23 mouse cellular contexts compared by ENCODE assay signal in genomic region chr11:120382509-120382908, GRCm38 (mm10). TPM values are rescaled to one million over a fixed set of nuclear protein-coding genes. Genes with fewer than 3 reads are reported as not detected.
A peak's percentile ranks its signal among the peaks of the same experiment; 100 is the strongest.
DNase-seq lines count a peak whose midpoint lies in the region; ATAC-seq lines count a peak whose summit lies in the region.
"Had no signal": no experiment of that assay in that cellular context is flagged by ENCODE, and none has a peak within 500 bp of the region (broad histone marks: within the 10 kb centered on the region; RNA-seq: fewer than 3 reads in every experiment).

No protein-coding gene starts in this region.

- peak; percentile 45; the same call in 1 of the 2 replicates for ATAC-seq in frontal cortex, adult (ENCODE audit: low TSS enrichment)
- ATAC-seq in heart, embryonic 12.5 days (ENCODE audit: insufficient number of reproducible peaks, low FRiP score), result 0 out of 2 replicates have a peak, but pooled peaks have one; percentile 14
- ATAC-seq in inflammation-experienced regulatory T-cells, adult 6 months, result no peak
- ATAC-seq in neural tube, embryonic 15.5 days (ENCODE audit: low FRiP score), result no peak
- ATAC-seq: forebrain, embryonic 14.5 days; intestine, embryonic 15.5 days had no signal

- H3K27ac ChIP-seq in heart, embryonic 12.5 days (ENCODE audit: poor library complexity, severe bottlenecking), result peak overlapping the region; percentile 93
- H3K27ac ChIP-seq in neural tube, embryonic 15.5 days (replicated peaks), result no peak overlapping the region
- H3K27ac ChIP-seq in hindbrain, embryonic 10.5 days, result no peak overlapping the region
- H3K27ac ChIP-seq: hindbrain, embryonic 12.5 days; intestine, embryonic 15.5 days; liver, embryonic 15.5 days had no signal

- intact Hi-C loops in left cerebral cortex, postnatal 36 days (cut with DNase I), result no loop called here

- H3K36me3 ChIP-seq in heart, embryonic 12.5 days, result peaks cover 63% of the 10 kb centered on the region
- H3K36me3 ChIP-seq in neural tube, embryonic 15.5 days, result peaks cover 72% of the 10 kb centered on the region
- peaks cover 75% of the 10 kb centered on the region for H3K36me3 ChIP-seq in hindbrain, embryonic 10.5 days

- H3K9me3 ChIP-seq in heart, embryonic 12.5 days (replicated peaks), result no peaks in the 10 kb centered on the region
- no peaks in the 10 kb centered on the region for H3K9me3 ChIP-seq in neural tube, embryonic 15.5 days (replicated peaks)
- no peaks in the 10 kb centered on the region for H3K9me3 ChIP-seq in hindbrain, embryonic 10.5 days
- H3K9me3 ChIP-seq: hindbrain, embryonic 12.5 days; intestine, embryonic 15.5 days; liver, embryonic 15.5 days had no signal

- no peaks in the 10 kb centered on the region for H3K27me3 ChIP-seq in heart, embryonic 12.5 days (replicated peaks)
- no peaks in the 10 kb centered on the region for H3K27me3 ChIP-seq in neural tube, embryonic 15.5 days (replicated peaks)
- no peaks in the 10 kb centered on the region for H3K27me3 ChIP-seq in hindbrain, embryonic 10.5 days (ENCODE audit: insufficient read depth, poor library complexity, severe bottlenecking)
- H3K27me3 ChIP-seq: CH12.LX; hindbrain, embryonic 12.5 days; intestine, embryonic 15.5 days; liver, embryonic 15.5 days had no signal

- H3K9ac ChIP-seq in heart, embryonic 12.5 days, result peak overlapping the region; percentile 44; the same call in 1 of the 2 replicates
- no peak overlapping the region for H3K9ac ChIP-seq in neural tube, embryonic 15.5 days (replicated peaks)
- H3K9ac ChIP-seq: hindbrain, embryonic 12.5 days; intestine, embryonic 15.5 days; liver, embryonic 15.5 days had no signal

- no peak overlapping the region for H3K4me3 ChIP-seq in heart, embryonic 12.5 days
- H3K4me3 ChIP-seq in neural tube, embryonic 15.5 days (replicated peaks), result no peak overlapping the region
- H3K4me3 ChIP-seq in hindbrain, embryonic 10.5 days, result no peak overlapping the region
- H3K4me3 ChIP-seq: hindbrain, embryonic 12.5 days; intestine, embryonic 15.5 days; liver, embryonic 15.5 days; myocyte had no signal

- H3K4me2 ChIP-seq in heart, embryonic 12.5 days, result no peak overlapping the region
- no peak overlapping the region for H3K4me2 ChIP-seq in neural tube, embryonic 15.5 days
- H3K4me2 ChIP-seq: hindbrain, embryonic 12.5 days; intestine, embryonic 15.5 days; liver, embryonic 15.5 days; midbrain, embryonic 11.5 days had no signal

- H3K4me1 ChIP-seq in heart, embryonic 12.5 days (replicated peaks), result peaks cover 67% of the 10 kb centered on the region
- peaks cover 15% of the 10 kb centered on the region for H3K4me1 ChIP-seq in neural tube, embryonic 15.5 days
- H3K4me1 ChIP-seq in hindbrain, embryonic 10.5 days (replicated peaks), result peaks cover 19% of the 10 kb centered on the region

- DNase-seq in frontal cortex, postnatal 10 days (ENCODE audit: low spot score in 2 of 2), result no peak
- DNase-seq in brain, adult 2 months (ENCODE audit: low read depth, low spot score), result peak; percentile 77
- DNase-seq in left cerebral cortex, postnatal 36 days (ENCODE audit: low spot score in 2 of 2), result peak; percentile 55 to 61
- no peak for DNase-seq in hindbrain, embryonic 10.5 days (ENCODE audit: low spot score)
- DNase-seq: adrenal gland, postnatal 36 days; cerebellum, adult 9-11 months; gastrocnemius, postnatal 25 days; kidney, postnatal 10 days; lung, postnatal 36 days; thymus, postnatal 14 days had no signal

- WGBS in heart, embryonic 12.5 days, result 56% methylated on average over 9 of the region's 9 CpGs
- WGBS in neural tube, embryonic 15.5 days, result 96% methylated on average over 9 of the region's 9 CpGs
- 92% methylated on average over 9 of the region's 9 CpGs for WGBS in hindbrain, embryonic 10.5 days

RNA-seq across cellular contexts. Expression of gene Faap100, which starts 3.9 kb away (rescaled TPM):
- polyA plus RNA-seq in heart, embryonic 12.5 days (2016; fragmentation: Nextera tagmentation; extraction: Ambion mirVana), result 32.0 and 32.3 TPM in 2 replicates
- 10 to 100 TPM; 12.8 to 16.4 TPM for total RNA-seq in left cerebral cortex, postnatal 36 days (2021)
- 10 to 100 TPM; 15.9 to 23.1 (median 17.9) TPM for polyA plus RNA-seq in inflammation-experienced regulatory T-cells, adult 6 months (2017; shearing (Covaris generic))
- 71.6 and 81.5 TPM in 2 replicates for polyA plus RNA-seq in neural tube, embryonic 15.5 days (2015; fragmentation: Nextera tagmentation; extraction: Ambion mirVana)
- polyA plus RNA-seq in hindbrain, embryonic 10.5 days (2016; fragmentation: Nextera tagmentation; extraction: Ambion mirVana), result 38.0 and 45.9 TPM in 2 replicates

RNA-seq across cellular contexts. Expression of gene Fscn2, which starts 21.2 kb away (rescaled TPM):
- polyA plus RNA-seq in heart, embryonic 12.5 days (2016; fragmentation: Nextera tagmentation; extraction: Ambion mirVana), result 0.17 and 0.63 TPM in 2 replicates
- total RNA-seq in left cerebral cortex, postnatal 36 days (2021), result under 1 TPM; 0.25 to 0.72 TPM
- under 1 TPM in 1 of 3 experiments, not detected in 2; 0.98 TPM for polyA plus RNA-seq in inflammation-experienced regulatory T-cells, adult 6 months (2017; shearing (Covaris generic))
- polyA plus RNA-seq in neural tube, embryonic 15.5 days (2015; fragmentation: Nextera tagmentation; extraction: Ambion mirVana), result 0.64 and 1.4 TPM in 2 replicates
- polyA plus RNA-seq in hindbrain, embryonic 10.5 days (2016; fragmentation: Nextera tagmentation; extraction: Ambion mirVana), result 0.50 and 0.77 TPM in 2 replicates
- total RNA-seq: CH12.LX; layer of hippocampus, postnatal 10 days had no signal
- polyA plus RNA-seq: liver, embryonic 15.5 days had no signal

RNA-seq across cellular contexts. Expression of gene Actg1, which starts 34.2 kb away (rescaled TPM):
- polyA plus RNA-seq in heart, embryonic 12.5 days (2016; fragmentation: Nextera tagmentation; extraction: Ambion mirVana), result 1,404 and 1,426 TPM in 2 replicates
- total RNA-seq in left cerebral cortex, postnatal 36 days (2021), result 1,000 to 10,000 TPM; 1,144 to 1,299 TPM
- 1,000 to 10,000 TPM; 2,239 to 4,634 (median 2,897) TPM for polyA plus RNA-seq in inflammation-experienced regulatory T-cells, adult 6 months (2017; shearing (Covaris generic))
- polyA plus RNA-seq in neural tube, embryonic 15.5 days (2015; fragmentation: Nextera tagmentation; extraction: Ambion mirVana), result 3,602 and 3,776 TPM in 2 replicates
- polyA plus RNA-seq in hindbrain, embryonic 10.5 days (2016; fragmentation: Nextera tagmentation; extraction: Ambion mirVana), result 3,119 and 3,536 TPM in 2 replicates

RNA-seq across cellular contexts. Expression of gene Nploc4, which starts 55.0 kb away (rescaled TPM):
- polyA plus RNA-seq in heart, embryonic 12.5 days (2016; fragmentation: Nextera tagmentation; extraction: Ambion mirVana), result 43.2 and 45.2 TPM in 2 replicates
- 10 to 100 TPM; 65.3 to 77.0 TPM for total RNA-seq in left cerebral cortex, postnatal 36 days (2021)
- 10 to 100 TPM in 2 of 3 experiments, 1 to 10 TPM in 1; 8.6 to 12.4 (median 11.0) TPM for polyA plus RNA-seq in inflammation-experienced regulatory T-cells, adult 6 months (2017; shearing (Covaris generic))
- polyA plus RNA-seq in neural tube, embryonic 15.5 days (2015; fragmentation: Nextera tagmentation; extraction: Ambion mirVana), result 30.2 and 32.6 TPM in 2 replicates
- polyA plus RNA-seq in hindbrain, embryonic 10.5 days (2016; fragmentation: Nextera tagmentation; extraction: Ambion mirVana), result 47.7 and 49.3 TPM in 2 replicates

RNA-seq across cellular contexts. Expression of gene Tspan10, which starts 59.9 kb away (rescaled TPM):
- polyA plus RNA-seq in heart, embryonic 12.5 days (2016; fragmentation: Nextera tagmentation; extraction: Ambion mirVana), result not detected in 2 replicates
- 1 to 10 TPM in 1 of 2 experiments, not detected in 1; 1.8 TPM for total RNA-seq in left cerebral cortex, postnatal 36 days (2021)
- under 1 TPM in 1 of 3 experiments, not detected in 2; 0.28 TPM for polyA plus RNA-seq in inflammation-experienced regulatory T-cells, adult 6 months (2017; shearing (Covaris generic))
- polyA plus RNA-seq in neural tube, embryonic 15.5 days (2015; fragmentation: Nextera tagmentation; extraction: Ambion mirVana), result not detected in 2 replicates
- 0.12 and 0.46 TPM in 2 replicates for polyA plus RNA-seq in hindbrain, embryonic 10.5 days (2016; fragmentation: Nextera tagmentation; extraction: Ambion mirVana)
- polyA plus RNA-seq: forebrain, embryonic 14.5 days; hindbrain, embryonic 12.5 days; intestine, embryonic 15.5 days; limb, embryonic 11.5 days; liver, embryonic 15.5 days; midbrain, embryonic 11.5 days; myocyte had no signal

Comparison
In these comparisons a context has a peak if more than half of its experiments do, and no peak if none do; other contexts are left out.
1. ATAC-seq: peak in frontal cortex, adult (single experiment) and heart, embryonic 12.5 days (single experiment); none in inflammation-experienced regulatory T-cells, adult 6 months (single experiment) and neural tube, embryonic 15.5 days (single experiment).
2. DNase-seq: peak in brain, adult 2 months (single experiment) and left cerebral cortex, postnatal 36 days (2 of 2); none in frontal cortex, postnatal 10 days (0 of 2) and hindbrain, embryonic 10.5 days (single experiment).